Mouse (Mus musculus): ENCODE measurements around the gene Gm28042. TPM values are rescaled to one million over a fixed set of nuclear protein-coding genes. Genes with fewer than 3 reads are reported as not detected.

Gm28042 gene
- total RNA-seq, 2 experiments from 2014 or later: 0.57 to 0.72 TPM

Small RNA genes lying within 50 kb of the gene (microRNA-seq; reads per million reads assigned to microRNA genes)
- gene Mir7665: 0 to 0.38 reads per million in 2 experiments

Other genes starting within 250 kb of the Gm28042 start
- 10 to 100 TPM; 14.6 to 14.9 TPM for gene Rpap1, start 240.0 kb upstream of the Gm28042 start, total RNA-seq (2021)
- 1 to 10 TPM; 1.9 to 2.2 TPM for gene Tyro3, start 229.8 kb upstream of the Gm28042 start, total RNA-seq (2021)
- gene Mga, start 130.3 kb upstream of the Gm28042 start, total RNA-seq (2021): 10 to 100 TPM; 28.3 to 37.8 TPM
- 1 to 10 TPM; 6.1 to 8.2 TPM for gene Mapkbp1, start 54.8 kb upstream of the Gm28042 start, total RNA-seq (2021)
- 1 to 10 TPM; 6.1 to 7.9 TPM for gene Jmjd7, start within 50 bp of the Gm28042 start, total RNA-seq (2021)
- gene Pla2g4b, start 5.9 kb downstream of the Gm28042 start, total RNA-seq (2021): 1 to 10 TPM in 1 of 2 experiments, under 1 TPM in 1; 0.72 to 1.7 TPM
- 100 to 1,000 TPM; 382 to 400 TPM for gene Ehd4, start 127.1 kb downstream of the Gm28042 start, total RNA-seq (2021)
- 1 to 10 TPM; 2.9 to 3.4 TPM for gene Pla2g4e, start 217.8 kb downstream of the Gm28042 start, total RNA-seq (2021)